In the genomic region with DNA sequence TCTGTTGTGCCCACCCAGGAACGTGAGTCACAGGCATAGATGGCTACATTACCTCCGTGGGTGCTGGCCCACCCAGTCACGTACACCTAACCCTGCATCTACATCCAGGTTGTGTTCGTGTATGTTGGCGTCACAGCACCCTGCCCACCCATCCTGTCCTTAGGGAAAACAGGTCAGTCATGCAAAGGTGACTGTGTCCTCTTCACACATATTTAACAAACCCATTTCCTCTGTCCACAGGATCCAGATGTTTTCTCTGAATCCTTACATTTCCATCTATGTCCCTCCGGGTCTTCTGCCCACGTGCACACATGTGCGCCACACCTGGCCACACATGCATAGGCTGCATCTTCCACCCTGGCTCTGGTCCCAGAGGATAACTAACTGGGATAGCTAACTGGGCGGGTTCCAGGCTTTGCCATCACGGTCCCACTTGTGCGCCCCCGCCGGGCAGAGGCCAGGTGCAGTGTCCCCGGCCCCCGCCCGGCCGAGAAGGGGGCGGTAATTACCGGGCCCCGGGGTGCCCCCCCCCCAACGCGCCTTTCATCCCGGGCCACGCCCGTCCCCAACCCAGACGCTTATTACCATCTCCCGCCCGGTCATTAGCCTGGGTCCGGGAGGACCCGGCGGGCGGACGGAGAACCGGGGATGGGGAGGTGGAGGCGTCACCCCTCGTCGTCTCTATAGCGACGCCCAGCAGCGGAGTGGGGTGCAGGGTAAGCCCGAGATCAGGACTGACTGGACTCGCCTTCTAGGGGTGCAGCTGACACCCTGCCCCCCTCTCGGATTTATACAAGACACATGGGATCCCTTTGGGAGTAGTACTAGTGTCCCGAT, we compare ENCODE assay signal across 1 mouse cellular context.
TF ChIP-seq lines count a peak whose summit lies in the region.

No protein-coding gene starts in this region.

TF ChIP-seq in C2C12, 6 proteins besides CTCF, POLR2A, EP300 and RAD21 (continued from another document):
- no peak for TF ChIP-seq MYOD1 (IDR thresholded peaks at IDR 0.05; ENCODE audit: control insufficient read depth, insufficient read length, low read depth)
- TF ChIP-seq MAX (IDR thresholded peaks at IDR 0.05), result peak; percentile 84
